Mouse (Mus musculus) thymus, postnatal 4 days (tissue): Measurements from ENCODE around the gene Pitx3.
A peak's percentile ranks its signal among the peaks of the same experiment; 100 is the strongest.
"Not testable (repeated sequence)": the region's sequence is repeated elsewhere in the genome, so short reads cannot be mapped to it uniquely, and the experiment has no call there.

Experiments used
- DNase-seq: peaks from one replicate; pipeline ENCODE4 v3.0.0; 2021

The Pitx3 gene

DNA sequence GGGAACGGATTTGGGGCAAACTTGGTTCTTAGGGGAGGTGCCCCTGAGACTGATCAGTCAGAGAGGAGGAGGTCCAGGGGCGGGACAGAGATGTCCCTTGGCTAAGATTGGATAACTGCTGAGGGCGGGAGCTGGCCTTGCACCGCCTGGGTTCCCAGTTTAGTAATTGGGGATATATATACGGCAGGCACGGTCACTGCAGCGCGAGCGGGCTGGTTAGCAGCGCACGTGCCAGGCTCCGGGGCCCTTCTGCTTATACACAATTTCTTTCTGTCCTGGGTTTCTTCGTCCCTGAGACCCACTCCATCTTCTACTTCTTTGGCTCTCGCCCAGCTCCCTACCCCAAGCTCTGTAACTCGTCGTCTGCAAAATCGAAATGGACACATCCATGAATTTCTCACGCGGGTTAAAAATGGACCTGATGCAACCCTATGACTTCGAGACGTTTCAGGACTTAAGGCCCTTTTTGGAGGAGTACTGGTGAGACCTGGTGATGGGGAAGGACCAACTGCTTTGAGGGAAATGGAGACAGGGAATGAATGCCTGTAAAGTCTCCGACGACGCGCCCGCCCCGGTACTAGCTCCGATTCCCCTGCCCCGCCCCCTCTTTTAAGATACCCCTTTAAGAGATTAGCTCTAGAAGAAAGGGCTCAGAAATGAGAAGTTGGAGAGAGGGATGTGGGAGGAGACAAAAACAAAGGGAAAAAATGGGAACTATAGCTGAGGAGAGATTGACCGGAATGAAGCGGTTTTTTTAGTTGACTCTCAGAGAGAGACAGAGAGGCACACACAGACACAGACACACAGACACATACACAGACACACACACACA, 16.2 kb downstream of the Pitx3 start, which contains the start of gene Elovl3:
Gene Elovl3, plus strand, starts transcription at position 204 of the 832 bp plus-strand sequence.
- DNase-seq: no peak

DNA sequence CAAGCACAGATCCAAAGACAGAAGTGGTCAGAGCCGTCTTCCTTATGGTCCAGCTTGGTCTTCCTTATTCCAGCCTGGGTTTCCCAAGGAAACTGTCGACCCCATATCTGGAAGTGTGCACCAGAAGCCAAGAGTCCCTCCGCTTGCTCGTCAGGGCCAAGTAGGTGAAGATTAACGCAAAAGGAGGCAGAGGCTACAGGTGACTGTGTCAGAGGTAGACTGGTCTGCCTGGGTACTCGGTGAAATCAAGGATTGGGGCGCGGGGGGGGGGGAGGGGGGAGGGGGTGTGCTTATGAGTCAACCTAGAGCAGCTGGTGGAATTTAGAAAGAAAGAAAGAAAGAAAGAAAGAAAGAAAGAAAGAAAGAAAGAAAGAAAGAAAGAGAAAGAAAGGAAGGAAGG, 16.8 kb downstream of the Pitx3 start:
- DNase-seq: no peak

DNA sequence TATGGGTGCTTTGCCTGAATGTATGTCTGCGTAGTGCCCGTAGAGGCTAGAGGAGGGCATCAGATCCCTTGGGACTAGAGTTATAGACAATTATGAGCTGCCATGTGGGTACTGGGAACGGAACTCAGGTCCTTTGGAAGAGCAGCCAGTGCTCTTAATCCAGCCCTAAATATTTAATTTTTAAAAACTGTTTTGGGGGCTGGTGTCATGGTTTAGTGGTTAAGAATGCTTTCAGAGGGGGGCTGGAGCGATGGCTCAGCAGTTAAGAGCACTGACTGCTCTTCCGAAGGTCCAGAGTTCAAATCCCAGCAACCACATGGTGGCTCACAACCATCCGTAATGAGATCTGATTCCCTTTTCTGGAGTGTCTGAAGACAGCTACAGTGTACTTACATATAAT, 18.4 kb downstream of the Pitx3 start:
- DNase-seq: not testable (repeated sequence)

DNA sequence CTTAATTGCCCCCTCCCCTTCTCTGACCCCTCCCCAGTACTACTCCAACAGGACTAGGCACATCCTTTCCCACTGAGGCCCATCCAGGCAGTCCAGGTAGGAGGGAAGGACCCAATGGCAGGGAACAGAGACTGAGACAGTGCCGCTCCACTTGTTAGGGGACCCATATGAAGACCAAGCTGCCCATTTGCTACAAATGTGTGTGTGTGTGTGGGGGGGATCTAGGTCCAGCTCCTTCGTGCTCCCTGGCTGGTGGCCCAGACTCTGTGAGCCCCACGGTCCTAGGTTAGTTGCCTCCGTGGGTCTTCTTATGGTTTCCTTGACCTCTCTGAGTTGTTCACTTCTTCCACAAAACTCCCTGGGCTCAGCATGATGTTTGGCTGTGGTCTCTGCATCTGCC, 21.8 kb downstream of the Pitx3 start:
- no peak for DNase-seq

DNA sequence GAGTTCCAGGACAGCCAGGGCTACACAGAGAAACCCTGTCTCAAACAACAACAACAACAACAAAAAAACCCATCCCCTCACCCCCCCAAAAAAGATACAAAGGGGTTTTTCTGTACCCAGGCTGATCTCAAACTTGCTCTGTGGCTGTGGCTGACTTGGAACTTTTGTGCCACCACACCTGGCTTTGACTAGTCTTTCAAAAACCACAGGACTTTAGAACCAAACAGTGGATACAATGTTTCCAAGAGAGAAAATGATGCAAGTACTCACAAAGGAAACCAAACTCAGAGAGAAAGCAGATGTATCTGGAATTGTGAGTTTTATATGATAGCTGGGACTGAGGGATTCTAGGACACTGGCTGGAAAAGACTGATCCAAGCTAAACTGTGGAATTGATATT, 23.5 kb downstream of the Pitx3 start:
- no peak for DNase-seq

DNA sequence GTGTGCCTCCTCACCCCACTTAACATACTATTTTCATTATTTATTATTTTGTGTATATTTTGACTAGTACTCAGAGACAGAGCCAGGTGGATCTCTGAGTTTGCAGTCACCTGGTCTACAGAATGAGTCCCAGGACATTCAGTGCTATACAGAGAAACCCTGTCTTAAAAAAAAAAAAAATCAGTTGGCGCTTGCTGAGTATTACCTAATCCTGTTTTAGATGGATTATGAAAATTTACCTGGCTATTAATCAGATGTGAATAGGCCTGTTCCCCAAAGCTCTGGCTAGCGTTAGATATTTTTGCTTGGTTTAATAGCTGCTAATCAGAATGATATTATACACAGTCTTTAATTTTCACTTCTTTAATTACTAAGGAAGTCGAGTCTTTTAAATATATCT, 24.2 kb downstream of the Pitx3 start:
- DNase-seq: no peak

DNA sequence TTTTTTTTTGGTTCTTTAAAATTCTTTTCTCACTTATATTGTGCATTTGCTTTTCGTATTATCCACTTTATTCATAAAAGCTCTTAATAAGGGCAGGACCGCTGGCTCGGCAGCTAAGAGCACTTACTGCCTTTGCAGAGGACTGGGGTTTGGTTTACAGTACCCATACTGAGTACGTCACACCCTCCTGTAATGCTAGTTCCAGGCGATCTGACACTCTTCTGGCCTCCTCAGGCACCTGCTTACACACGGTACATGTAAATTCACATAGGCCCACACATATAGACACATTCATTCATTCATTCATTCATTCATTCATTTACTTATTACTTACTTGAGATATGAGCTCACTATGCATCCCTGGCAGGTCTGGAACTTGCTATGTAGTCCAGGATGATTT, 27.3 kb downstream of the Pitx3 start:
- DNase-seq: no peak

DNA sequence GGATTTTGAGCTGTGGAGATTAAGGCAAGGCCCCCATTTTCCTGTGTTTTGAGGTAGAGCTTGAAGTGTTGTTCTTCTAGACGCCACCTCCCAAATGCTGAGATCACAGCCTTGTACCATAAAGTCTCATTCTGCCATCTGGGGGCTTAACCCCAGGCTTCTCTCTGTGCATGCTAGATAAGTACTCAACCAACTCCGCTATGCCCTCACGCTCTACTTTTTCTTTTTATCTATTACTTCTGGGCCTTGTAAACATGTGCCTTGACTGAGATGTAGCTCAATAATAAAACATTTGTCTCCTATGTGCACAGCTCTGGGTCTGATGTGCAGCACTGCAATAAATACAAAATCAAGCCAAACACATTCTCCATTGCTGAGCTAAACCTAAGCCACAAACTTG, 28.7 kb downstream of the Pitx3 start:
- no peak for DNase-seq

DNA sequence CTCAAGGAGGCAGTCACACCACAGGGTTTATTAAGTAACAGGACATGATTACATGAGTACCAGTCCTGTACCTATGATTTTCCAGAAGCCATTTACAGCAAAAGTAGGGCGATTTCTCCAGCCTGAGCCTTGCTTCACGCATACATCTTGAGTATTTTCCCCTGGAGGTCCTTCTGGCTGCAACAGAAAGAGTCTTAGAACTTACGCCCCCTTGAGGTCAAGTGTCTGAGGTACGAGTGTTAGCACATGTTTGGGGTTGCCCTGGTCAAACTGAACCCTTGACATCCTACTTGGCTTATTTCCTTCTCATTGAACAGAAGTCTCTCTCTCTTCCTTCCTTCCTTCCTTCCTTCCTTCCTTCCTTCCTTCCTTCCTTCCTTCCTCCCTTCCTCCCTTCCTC, 33.5 kb downstream of the Pitx3 start:
- no peak for DNase-seq

DNA sequence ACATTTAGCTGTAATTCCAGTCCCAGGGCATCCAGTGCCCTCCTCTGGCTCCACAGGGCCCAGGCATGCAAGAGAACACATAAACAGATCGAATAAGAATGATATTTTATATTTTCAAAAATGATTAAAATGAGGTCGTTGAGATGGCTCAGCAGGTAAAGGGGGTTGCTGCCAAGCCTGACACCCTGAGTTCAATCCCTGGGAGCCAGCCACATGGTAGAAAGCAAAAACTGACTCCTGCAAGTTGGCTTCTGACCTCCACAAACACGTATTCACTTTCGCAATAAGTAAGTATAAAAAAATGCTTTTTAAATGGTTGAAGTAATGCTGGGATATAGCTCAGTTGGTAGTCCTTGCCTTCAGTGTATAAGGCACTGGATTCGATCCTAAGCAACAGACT, 37.3 kb downstream of the Pitx3 start:
- DNase-seq: no peak

DNA sequence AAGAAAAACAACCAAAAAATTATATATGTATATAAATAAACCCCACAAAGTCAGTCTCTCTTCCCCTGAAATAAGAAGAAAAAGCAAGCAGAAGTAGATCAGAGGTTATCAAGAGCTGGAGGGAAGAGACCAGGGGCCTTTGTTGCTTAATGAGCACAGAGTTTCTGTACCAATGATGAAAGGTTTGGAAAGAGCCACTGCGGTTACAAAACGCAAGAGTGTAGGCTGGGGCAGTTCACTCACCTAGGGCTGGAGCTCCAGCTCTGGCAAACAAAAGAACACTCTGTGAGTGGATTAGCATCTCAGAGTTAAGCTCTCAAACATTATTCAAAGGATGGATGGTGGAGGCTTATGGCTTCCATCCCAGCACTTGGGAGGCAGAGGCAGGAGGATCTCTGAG, 37.9 kb downstream of the Pitx3 start:
- DNase-seq: no peak

DNA sequence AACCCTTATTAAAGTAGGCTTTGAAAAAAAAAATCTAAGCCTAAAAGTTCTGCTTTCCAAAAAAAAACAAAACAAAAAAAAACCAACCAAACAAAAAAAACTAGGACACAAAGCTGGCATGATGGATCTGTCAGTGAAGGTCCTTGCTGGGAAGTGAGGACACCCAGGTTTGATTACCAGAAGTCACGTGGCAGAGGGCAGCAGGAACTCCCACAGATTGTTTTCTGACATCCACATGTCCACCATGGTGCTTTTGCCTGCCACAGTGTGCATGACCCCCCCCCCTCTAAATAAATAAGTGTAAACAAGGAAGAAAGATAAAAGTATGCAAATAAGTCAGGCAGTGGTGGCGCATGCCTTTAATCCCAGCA, 44.0 kb downstream of the Pitx3 start:
- DNase-seq: no peak

DNA sequence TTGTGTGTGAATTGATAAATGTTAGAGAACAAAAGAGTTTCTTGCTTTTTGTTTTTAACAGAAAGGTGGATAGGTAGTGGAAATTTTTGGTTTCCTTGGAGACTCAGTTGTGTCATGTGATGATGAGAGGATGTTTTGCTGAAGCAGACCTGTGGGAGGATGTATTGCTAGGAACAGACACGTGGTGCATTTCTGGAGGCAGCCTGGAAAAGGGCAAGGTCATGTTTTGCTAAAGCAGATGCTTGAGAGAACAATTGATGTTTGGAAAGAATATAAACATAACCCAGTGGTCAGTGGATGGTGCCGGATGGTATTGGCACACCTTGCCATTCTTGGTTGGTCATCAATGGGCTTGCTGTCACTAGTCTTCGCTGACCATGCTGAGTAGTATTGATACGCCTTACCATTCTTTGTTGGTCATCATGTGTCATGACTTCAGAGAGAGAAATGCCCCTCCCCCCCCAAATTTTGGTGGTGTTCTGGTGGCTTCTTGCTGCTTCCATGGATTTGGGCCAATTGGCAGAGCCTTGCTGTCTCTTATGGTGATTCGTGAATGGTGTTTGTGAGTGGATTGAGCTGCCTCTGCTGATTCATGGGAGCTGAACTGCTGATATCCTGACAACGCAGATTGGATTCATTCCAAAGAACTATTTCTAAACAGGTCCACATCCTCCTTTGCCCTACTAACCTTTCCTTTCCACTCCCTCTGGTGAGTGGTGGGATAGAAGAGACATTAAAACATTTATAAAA, 44.5 kb downstream of the Pitx3 start:
- no peak for DNase-seq

DNA sequence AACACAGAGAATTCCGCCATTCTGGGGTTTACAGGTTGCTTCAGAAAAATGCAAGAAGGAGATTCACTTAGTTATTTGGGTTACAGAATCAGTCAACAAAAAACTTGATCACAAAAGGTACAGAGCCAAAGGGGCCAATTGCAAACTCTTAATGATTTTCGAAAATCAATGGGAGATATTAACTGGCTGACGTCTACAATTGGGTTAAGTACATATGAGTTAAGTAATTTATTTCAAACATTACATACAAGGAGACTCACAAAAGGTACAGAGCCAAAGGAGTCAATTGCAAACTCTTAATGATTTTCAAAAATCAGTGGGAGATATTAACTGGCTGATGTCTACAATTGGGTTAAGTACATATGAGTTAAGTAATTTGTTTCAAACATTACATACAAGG, 48.6 kb downstream of the Pitx3 start:
- DNase-seq: no peak

DNA sequence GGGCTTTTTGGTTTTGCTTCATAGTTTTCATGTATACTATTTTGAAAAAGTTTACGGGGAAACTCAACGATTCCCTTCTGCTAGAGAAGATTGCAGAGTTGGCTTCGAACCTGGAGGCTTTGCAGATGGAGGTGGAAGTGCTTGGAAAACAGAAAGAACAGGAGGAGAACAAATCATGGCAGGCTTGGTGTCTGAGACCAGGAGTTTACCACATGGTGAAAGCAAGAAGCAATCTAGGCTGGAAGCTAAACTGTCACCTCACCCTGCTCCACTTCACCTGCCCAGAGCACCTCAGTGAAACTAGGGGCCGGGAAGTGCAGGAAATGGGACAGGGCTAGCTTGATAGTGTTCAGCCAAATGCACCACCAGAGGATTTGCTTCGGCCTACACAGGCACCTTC, 51.7 kb downstream of the Pitx3 start:
- no peak for DNase-seq

DNA sequence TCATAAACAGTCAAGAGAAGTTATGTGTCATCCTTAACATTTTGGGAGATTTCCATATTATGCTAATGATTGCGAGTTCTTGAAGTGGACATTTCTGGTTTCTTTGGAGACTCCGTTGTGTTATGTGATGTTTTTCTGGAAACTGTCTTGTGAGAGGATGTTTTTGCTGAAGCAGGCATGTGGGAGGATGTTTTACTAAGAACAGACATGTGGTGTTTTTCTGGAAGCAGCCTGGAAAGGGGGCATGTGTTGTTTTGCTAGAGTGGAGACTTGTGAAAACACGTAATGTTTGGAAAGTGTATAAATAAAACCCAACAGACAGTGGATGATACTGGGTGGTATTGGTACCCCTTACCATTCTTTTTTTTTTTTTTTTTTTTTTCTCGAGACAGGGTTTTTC, 52.8 kb downstream of the Pitx3 start:
- DNase-seq: no peak

DNA sequence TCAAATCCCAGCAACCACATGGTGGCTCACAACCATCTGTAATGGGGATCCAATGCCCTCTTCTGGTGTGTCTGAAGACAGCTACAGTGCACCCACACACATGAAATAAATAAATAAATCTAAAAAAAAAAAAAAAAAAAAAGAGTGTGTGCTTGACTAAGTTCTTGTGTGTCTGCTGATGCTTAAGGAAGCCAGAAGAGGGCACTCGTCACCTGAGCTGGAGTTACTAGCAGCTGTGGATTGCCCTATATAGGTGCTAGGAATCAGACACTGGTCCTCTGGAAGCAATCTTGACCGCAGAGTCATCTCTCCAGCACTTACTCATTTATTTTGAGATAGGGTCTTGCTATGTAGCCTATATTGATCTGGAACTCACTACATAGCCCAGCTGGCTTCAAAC, 54.0 kb downstream of the Pitx3 start:
- DNase-seq: no peak

DNA sequence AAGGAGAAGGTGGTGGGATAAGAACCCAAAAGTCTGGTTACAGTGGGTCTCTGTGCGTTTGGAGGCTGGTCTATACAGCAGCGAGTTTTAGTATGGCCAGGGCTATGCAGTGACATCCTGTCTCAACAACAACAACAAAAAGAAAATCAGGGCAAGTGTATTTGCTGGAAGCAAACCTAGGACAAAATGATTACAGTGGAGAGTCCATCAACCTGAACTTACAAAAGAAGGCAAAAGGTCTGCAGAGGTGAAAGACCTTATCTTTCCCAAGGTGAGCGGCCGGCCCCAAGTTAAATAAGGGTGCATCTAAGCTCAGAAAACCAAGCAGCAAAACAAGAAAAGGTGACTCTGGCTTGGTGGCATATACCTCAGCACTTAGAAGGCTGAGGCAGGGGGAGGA, 56.5 kb downstream of the Pitx3 start:
- DNase-seq: no peak

DNA sequence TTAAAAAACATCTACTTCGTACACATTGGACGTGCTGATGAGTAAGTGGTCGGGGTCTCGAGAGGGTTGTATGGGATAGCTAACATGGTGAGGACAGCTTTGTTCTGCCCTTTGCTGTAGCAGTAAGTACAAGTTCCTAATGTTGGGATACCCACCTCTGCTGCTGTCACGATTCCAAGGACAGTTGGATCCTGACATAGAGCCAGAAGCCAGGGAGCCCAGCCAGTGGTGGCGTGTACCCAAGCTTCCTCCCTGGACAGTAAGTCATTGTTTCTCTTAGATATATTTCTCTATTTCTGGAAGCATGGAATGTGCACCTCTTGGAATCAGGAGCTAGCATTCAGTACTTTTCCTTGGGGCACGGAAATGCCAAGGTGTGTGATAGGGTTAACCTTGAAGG, 60.3 kb downstream of the Pitx3 start:
- no peak for DNase-seq

DNA sequence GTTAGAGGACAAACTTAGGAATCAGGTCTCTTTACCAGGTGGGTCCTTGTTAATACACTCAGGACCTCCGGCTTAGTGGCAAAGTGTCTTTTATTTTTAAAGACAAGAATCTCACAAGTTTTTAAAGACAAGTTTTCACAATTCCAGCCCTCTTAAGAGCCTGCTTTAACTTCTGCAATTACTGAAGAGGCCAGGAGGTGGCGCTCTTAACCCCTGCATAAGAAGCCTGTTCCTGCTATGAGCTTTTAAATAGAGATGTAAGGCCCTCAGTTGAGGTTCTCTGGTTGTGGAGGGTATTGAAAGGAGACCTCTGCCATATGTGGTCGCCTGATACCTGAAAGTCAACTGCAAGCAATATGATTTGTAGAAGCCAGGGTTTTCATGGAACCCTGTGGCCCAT, 61.8 kb downstream of the Pitx3 start:
- DNase-seq: peak; percentile 73
